Mouse (Mus musculus) kidney, postnatal 0 days (tissue): ENCODE results near the gene Col1a2. TPM values are rescaled to one million over a fixed set of nuclear protein-coding genes. Genes with fewer than 3 reads are reported as not detected.

ENCODE experiments used
- ATAC-seq: fragments of 200-750 bp; cut with Nextera tagmentation; replicated peaks from 2 replicates; pipeline ENCODE4 v1.8.0; 2017; ENCODE audit warnings: low read depth, moderate number of reproducible peaks, moderate TSS enrichment, moderate library complexity; ENCODE audit not compliant: low FRiP score
- DNase-seq: peaks from one replicate; pipeline ENCODE4 v3.0.0-alpha.2; 2016; ENCODE audit warnings: low spot score
- H3K27ac ChIP-seq: fragments of 300-500 bp; sonication (generic); 2 replicates; pipeline ENCODE4 v1.5.1; 2014; ENCODE audit warnings: mild to moderate bottlenecking
- H3K27me3 ChIP-seq: fragments of 300-500 bp; sonication (generic); 2 replicates; pipeline ENCODE4 v1.6.1; 2014; ENCODE audit warnings: low read length, mixed read lengths; ENCODE audit not compliant: insufficient read depth
- H3K36me3 ChIP-seq: fragments of 300-500 bp; sonication (generic); 2 replicates; pipeline ENCODE4 v1.6.1; 2014; ENCODE audit warnings: low read length, mixed read lengths; ENCODE audit not compliant: insufficient read depth
- H3K4me1 ChIP-seq: fragments of 300-500 bp; sonication (generic); replicated peaks from 2 replicates; pipeline ENCODE4 v1.6.1; 2014; ENCODE audit warnings: antibody characterized with exemption, low read length, mixed read lengths; ENCODE audit not compliant: insufficient read depth
- H3K4me2 ChIP-seq: fragments of 300-500 bp; sonication (generic); 2 replicates; pipeline ENCODE4 v1.6.1; 2014; ENCODE audit warnings: mild to moderate bottlenecking, low read length, moderate library complexity, mixed read lengths
- H3K4me3 ChIP-seq: fragments of 300-500 bp; sonication (generic); replicated peaks from 2 replicates; pipeline ENCODE4 v1.5.1; 2014; ENCODE audit warnings: low read depth, low read length
- H3K9ac ChIP-seq: fragments of 300-500 bp; sonication (generic); 2 replicates; pipeline ENCODE4 v1.6.1; 2014; ENCODE audit warnings: low read depth, low read length
- H3K9me3 ChIP-seq: fragments of 300-500 bp; sonication (generic); replicated peaks from 2 replicates; pipeline ENCODE4 v1.6.1; 2016; ENCODE audit warnings: low read length, inconsistent platforms, mixed read lengths
- CTCF ChIP-seq: IDR thresholded peaks from 2 replicates; pipeline ENCODE4 v1.5.1; 2016; ENCODE audit warnings: antibody characterized with exemption, low read depth, mild to moderate bottlenecking, moderate library complexity
- WGBS: fragments of 180-500 bp; shearing (Covaris S2); extraction: QIAGEN DNeasy Blood & Tissue Kit; methylation state at CpG from one replicate; pipeline ENCODE4 v1.1.7; 2014; 5-methylcytosine and 5-hydroxymethylcytosine counted together
- polyA plus RNA-seq: library from polyadenylated mRNA; unstranded; fragments of >200 nt; fragmentation: Nextera tagmentation; extraction: Ambion mirVana; gene quantifications from 2 replicates; pipeline ENCODE4 v1.2.1, GENCODE M21; 2015

The Col1a2 gene
- polyA plus RNA-seq, 1 experiment from 2014 or later, result 306 TPM

GRCm38 (mm10) chr6:4590089-4590488, 85.5 kb downstream of the Col1a2 start:
- Histone ChIP-seq H3K27ac (no peak overlapping the region), H3K27me3 (no peaks in the 10 kb centered on the region), H3K9me3 (no peaks in the 10 kb centered on the region), H3K4me2 (no peak overlapping the region), H3K4me3 (no peak overlapping the region), H3K4me1 (no peaks in the 10 kb centered on the region), H3K9ac (no peak overlapping the region), H3K36me3 (no peaks in the 10 kb centered on the region)
- ATAC-seq, result no peak
- 27% methylated on average over 8 of the region's 8 CpGs for WGBS
- TF ChIP-seq CTCF, result no peak
- peak; percentile 48 for DNase-seq

Other genes with a start within 250 kb of the Col1a2 start
- gene Casd1, start 96.0 kb downstream of the Col1a2 start, polyA plus RNA-seq, result 26.7 and 27.4 TPM in 2 replicates
- 42.7 and 50.6 TPM in 2 replicates for gene Sgce, start 242.4 kb downstream of the Col1a2 start, polyA plus RNA-seq
- gene Peg10, start 242.5 kb downstream of the Col1a2 start, polyA plus RNA-seq, result 1.1 and 1.2 TPM in 2 replicates